Mouse (Mus musculus): Measurements from ENCODE around the gene Olfr3.

Gene Olfr3

DNA sequence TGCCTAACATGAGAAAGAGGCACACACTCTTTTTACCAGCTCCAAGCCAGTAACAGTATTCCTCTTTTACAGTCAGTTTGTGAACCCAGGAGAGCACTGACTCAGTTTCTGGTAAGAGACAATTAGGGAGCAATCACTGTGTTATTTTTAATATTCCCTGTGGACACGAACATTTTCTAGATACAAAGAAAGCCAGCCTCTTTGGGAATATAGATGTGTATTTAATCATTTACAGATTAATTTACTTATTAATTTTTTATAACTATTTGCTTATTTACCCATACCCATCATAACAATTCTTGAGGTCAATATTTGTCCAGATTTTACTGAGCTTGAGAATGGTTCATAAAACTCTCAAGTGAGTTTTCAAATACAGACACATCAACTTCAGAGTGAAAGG is at the start of gene Olfr3:
TSS of gene Olfr3 (minus strand) at position 101 of the 400 bp plus-strand sequence.
- TF ChIP-seq NANOG (IDR thresholded peaks at IDR 0.05; ENCODE audit: borderline replicate concordance, low read length) (no peak), POU5F1 (IDR thresholded peaks at IDR 0.05; ENCODE audit: borderline replicate concordance, low read length) (no peak), CTCF (conservative IDR thresholded peaks at IDR 0.05; ENCODE audit: low read length) (no peak)
- H3K36me3 ChIP-seq (ENCODE audit: insufficient read depth, low read length), result no peaks in the 10 kb centered on the region
- no peaks in the 10 kb centered on the region for H3K27me3 ChIP-seq (ENCODE audit: insufficient read depth, low read length)
- H3K9me3 ChIP-seq (ENCODE audit: low read length), result peaks cover 33% of the 10 kb centered on the region
- H3K4me1 ChIP-seq (replicated peaks; ENCODE audit: low read depth, low read length), result no peaks in the 10 kb centered on the region
- no peak within 1 kb of the TSS for H3K4me3 ChIP-seq (replicated peaks; ENCODE audit: low read length)

DNA sequence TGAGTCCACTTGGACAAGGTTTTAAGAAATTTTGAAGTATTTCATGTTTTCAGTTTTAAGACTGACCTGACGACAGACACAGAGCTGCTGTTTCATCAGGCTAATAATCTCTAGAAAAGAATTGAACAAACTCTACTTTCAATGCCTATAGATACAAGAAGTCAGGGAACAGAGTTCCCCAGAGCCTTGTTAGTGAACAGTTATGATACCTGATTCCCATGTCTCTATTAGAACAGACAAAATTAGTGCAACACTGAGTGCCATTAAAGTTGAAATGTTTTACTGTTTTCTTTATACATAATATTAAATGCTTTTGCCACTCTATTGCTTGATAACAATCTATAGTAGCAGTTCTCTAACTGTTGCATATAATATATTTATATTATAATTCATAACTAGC is 45.7 kb upstream of the Olfr3 start, which contains the start of gene Olfr351:
TSS of gene Olfr351 (minus strand) at position 101 of the 400 bp plus-strand sequence.
- Histone ChIP-seq H3K27me3 (ENCODE audit: insufficient read depth, low read length) (no peaks in the 10 kb centered on the region), H3K36me3 (ENCODE audit: insufficient read depth, low read length) (no peaks in the 10 kb centered on the region), H3K4me1 (replicated peaks; ENCODE audit: low read depth, low read length) (no peaks in the 10 kb centered on the region), H3K4me3 (replicated peaks; ENCODE audit: low read length) (no peak within 1 kb of the TSS), H3K9me3 (ENCODE audit: low read length) (no peaks in the 10 kb centered on the region)
- TF ChIP-seq POU5F1 (IDR thresholded peaks at IDR 0.05; ENCODE audit: borderline replicate concordance, low read length), result no peak
- TF ChIP-seq NANOG (IDR thresholded peaks at IDR 0.05; ENCODE audit: borderline replicate concordance, low read length), result no peak

DNA sequence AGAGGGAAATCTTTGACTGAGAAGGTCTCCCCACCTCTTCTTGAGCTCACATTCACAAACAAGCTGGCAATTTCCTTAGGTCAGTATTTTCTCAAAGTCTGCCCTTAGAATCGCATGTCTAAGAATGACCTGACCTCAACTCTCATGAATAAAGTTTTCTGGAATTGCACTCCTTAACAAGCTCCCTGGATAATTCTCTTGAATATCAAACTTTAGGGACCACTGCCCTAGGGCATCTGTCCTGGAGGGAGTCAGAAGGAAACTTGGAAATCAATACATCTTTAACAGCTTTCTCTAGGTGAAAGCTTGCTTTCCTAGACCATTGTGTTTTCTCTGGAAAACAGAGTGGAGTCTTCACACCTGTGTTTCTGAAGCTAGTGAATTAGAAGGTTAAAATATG is 29.2 kb upstream of the Olfr3 start, which contains the start of gene Olfr350:
TSS of gene Olfr350 (plus strand) at position 301 of the 400 bp plus-strand sequence.
- Histone ChIP-seq H3K27me3 (ENCODE audit: insufficient read depth, low read length) (no peaks in the 10 kb centered on the region), H3K4me3 (replicated peaks; ENCODE audit: low read length) (no peak within 1 kb of the TSS), H3K4me1 (replicated peaks; ENCODE audit: low read depth, low read length) (no peaks in the 10 kb centered on the region), H3K9me3 (ENCODE audit: low read length) (peaks cover 20% of the 10 kb centered on the region), H3K36me3 (ENCODE audit: insufficient read depth, low read length) (no peaks in the 10 kb centered on the region)
- no peak for TF ChIP-seq NANOG (IDR thresholded peaks at IDR 0.05; ENCODE audit: borderline replicate concordance, low read length)
- TF ChIP-seq POU5F1 (IDR thresholded peaks at IDR 0.05; ENCODE audit: borderline replicate concordance, low read length), result no peak
- no peak for TF ChIP-seq CTCF (conservative IDR thresholded peaks at IDR 0.05; ENCODE audit: low read length)

DNA sequence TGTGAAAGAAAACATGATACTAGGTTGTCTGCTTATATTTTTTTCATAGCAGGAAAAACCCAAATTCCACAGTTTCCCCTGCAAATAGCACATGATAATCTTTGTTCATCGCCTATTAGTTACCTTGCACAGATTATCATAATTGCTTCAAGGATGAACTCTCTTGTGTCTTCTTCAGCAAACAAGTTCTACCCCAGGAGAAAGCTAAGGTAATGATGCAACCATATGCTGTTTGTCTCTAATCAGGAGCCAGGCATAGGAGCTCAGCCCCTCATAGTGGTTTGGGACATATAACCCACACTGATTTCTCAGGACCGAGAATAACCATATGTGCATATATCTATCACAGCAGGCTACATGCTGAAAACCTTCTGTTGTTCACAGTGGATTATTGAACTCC is 26.6 kb downstream of the Olfr3 start, which contains the start of gene Olfr50:
TSS of gene Olfr50 (plus strand) at position 301 of the 400 bp plus-strand sequence.
- Histone ChIP-seq H3K9me3 (ENCODE audit: low read length) (no peaks in the 10 kb centered on the region), H3K4me3 (replicated peaks; ENCODE audit: low read length) (no peak within 1 kb of the TSS), H3K36me3 (ENCODE audit: insufficient read depth, low read length) (no peaks in the 10 kb centered on the region), H3K27me3 (ENCODE audit: insufficient read depth, low read length) (no peaks in the 10 kb centered on the region), H3K4me1 (replicated peaks; ENCODE audit: low read depth, low read length) (no peaks in the 10 kb centered on the region)
- no peak for TF ChIP-seq NANOG (IDR thresholded peaks at IDR 0.05; ENCODE audit: borderline replicate concordance, low read length)
- no peak for TF ChIP-seq CTCF (conservative IDR thresholded peaks at IDR 0.05; ENCODE audit: low read length)
- no peak for TF ChIP-seq POU5F1 (IDR thresholded peaks at IDR 0.05; ENCODE audit: borderline replicate concordance, low read length)

DNA sequence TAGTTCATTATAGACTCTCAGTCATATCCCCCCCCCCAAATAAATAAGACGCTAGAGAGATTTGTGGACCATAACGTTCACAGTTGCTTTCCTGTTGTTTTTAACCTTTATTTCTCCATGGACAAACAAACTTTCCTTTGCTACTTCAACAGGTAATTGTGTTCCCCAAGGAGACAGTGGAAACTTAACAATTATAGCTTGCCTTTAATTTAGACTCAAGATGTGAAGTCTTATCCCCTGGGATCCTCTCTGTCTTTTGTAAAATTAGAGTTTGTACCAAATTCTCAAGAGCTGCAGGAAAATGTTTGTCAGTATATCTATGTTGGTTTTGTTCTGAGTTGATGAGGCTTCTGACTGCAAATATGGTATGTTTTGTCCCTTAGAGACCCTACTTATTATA is 32.9 kb downstream of the Olfr3 start, which contains the start of gene Olfr348:
TSS of gene Olfr348 (plus strand) at position 301 of the 400 bp plus-strand sequence.
- Histone ChIP-seq H3K27me3 (ENCODE audit: insufficient read depth, low read length) (no peaks in the 10 kb centered on the region), H3K4me3 (replicated peaks; ENCODE audit: low read length) (no peak within 1 kb of the TSS), H3K36me3 (ENCODE audit: insufficient read depth, low read length) (no peaks in the 10 kb centered on the region), H3K4me1 (replicated peaks; ENCODE audit: low read depth, low read length) (no peaks in the 10 kb centered on the region), H3K9me3 (ENCODE audit: low read length) (peaks cover 3% of the 10 kb centered on the region; the same call in 1 of the 2 replicates)
- TF ChIP-seq POU5F1 (IDR thresholded peaks at IDR 0.05; ENCODE audit: borderline replicate concordance, low read length), result no peak
- TF ChIP-seq CTCF (conservative IDR thresholded peaks at IDR 0.05; ENCODE audit: low read length), result no peak
- no peak for TF ChIP-seq NANOG (IDR thresholded peaks at IDR 0.05; ENCODE audit: borderline replicate concordance, low read length)
